Mouse (Mus musculus): ENCODE data around the gene Pgpep1. TPM values are rescaled to one million over a fixed set of nuclear protein-coding genes. Genes with fewer than 3 reads are reported as not detected.

The Pgpep1 gene
- total RNA-seq, 4 experiments from 2014 or later = 40.0 to 57.7 (median 44.4) TPM

- no peak for DNase-seq (ENCODE audit: low spot score)
Observed at GRCm38 (mm10) chr8:70691230-70691629, 31.0 kb upstream of the Pgpep1 start.

GRCm38 (mm10) chr8:70689892-70690390 is 29.8 kb upstream of the Pgpep1 start:
- DNase-seq (ENCODE audit: low spot score) = no peak

- no peak for DNase-seq (ENCODE audit: low spot score)
Observed at GRCm38 (mm10) chr8:70688136-70688535, 27.9 kb upstream of the Pgpep1 start.

GRCm38 (mm10) chr8:70687576-70687975 is 27.4 kb upstream of the Pgpep1 start:
- peak; percentile 75 for DNase-seq (ENCODE audit: low spot score)

DNA sequence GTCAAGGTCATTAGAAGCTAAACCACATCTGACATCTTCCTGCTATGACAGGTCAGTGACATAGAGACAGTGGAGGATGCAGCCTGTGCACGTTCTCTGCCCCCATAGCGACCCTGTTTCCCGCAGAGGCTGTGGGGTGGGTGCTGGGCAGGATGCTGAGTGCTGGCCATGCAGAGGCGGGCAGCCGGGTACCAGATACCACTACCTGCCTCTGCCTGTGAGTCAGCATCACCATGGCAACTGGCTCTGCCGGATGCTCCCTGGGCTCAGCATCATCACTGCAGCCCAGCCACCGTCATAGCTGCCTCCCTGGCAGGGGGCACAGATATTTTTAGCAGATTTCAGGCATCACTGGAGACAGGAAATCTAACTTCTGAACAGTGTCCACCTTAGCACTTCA is 24.1 kb upstream of the Pgpep1 start:
- no peak for DNase-seq (ENCODE audit: low spot score)

GRCm38 (mm10) chr8:70682692-70683091 is 22.5 kb upstream of the Pgpep1 start:
- no peak for DNase-seq (ENCODE audit: low spot score)

GRCm38 (mm10) chr8:70682193-70682592 is 22.0 kb upstream of the Pgpep1 start:
- DNase-seq (ENCODE audit: low spot score) = peak; percentile 82

- DNase-seq (ENCODE audit: low spot score) = no peak
Observed at GRCm38 (mm10) chr8:70681410-70681809, 21.2 kb upstream of the Pgpep1 start.

DNA sequence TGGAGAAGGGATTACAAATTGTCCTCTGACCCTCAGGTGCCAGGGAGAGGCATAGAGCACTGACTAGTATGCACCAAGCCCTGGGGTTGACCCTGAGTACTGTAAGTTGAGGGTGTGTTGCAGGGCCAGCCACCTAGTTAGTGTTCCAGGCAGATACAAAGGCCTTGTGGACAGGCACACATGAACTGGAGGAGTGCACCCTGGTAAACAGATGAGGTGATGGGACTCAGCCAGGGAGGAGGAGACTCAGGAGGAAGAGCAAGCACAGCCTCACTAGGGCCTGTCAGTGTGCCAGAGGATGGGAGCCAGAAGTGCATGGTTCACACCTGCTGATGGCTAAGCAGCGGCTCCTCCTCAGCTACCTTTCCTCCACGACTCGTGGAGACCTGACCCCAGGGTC is 19.9 kb upstream of the Pgpep1 start:
- peak; percentile 44 for DNase-seq (ENCODE audit: low spot score)

GRCm38 (mm10) chr8:70679404-70679803 is 19.2 kb upstream of the Pgpep1 start:
- no peak for DNase-seq (ENCODE audit: low spot score)

GRCm38 (mm10) chr8:70678679-70679078 is 18.5 kb upstream of the Pgpep1 start:
- DNase-seq (ENCODE audit: low spot score) = no peak

DNA sequence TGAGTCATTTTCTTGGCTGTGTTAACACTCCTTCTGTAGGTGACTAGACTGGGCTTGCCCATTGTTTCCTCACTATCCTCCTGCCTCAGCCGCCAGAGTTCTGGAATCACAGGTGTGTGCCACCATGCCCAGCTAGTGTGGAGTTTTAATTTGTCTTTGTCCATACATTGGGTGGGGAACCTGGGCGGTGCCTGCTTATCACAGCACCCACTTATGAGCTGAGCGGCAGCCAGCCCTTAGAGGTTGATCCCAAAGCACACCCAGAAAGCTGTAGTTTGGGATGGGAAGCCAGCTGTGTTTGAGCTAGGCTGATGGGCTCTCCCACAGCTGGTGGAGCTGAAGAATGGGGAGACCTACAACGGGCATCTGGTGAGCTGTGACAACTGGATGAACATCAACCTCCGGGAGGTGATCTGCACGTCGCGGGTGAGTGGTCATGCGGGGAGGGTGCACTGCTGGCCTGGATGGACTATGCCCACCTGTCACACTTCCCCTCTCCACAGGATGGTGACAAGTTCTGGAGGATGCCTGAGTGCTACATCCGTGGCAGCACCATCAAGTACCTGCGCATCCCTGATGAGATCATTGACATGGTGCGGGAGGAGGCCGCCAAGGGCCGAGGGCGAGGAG is 17.4 kb upstream of the Pgpep1 start:
- no peak for DNase-seq (ENCODE audit: low spot score)

GRCm38 (mm10) chr8:70675336-70675735 is 15.1 kb upstream of the Pgpep1 start:
- no peak for DNase-seq (ENCODE audit: low spot score)

DNA sequence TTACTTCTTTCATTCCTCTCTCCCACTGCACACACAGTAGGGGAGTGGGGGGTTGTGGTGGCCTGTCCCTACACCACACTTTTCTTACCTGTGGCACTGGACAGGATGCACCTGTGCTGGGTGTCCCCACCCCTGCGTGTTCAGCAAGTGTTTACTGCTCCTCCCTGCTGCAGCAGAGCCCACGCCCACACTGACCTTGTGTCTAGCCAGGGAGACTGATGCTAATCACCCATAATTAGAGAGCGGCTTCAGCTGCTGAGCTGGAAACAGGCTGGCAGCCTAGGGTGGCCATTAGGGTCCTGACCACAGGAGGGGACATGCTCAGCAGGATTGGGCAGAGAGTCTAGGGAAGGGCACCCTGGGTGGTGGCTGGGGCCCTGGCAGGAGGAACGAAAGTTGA is 14.5 kb upstream of the Pgpep1 start:
- no peak for DNase-seq (ENCODE audit: low spot score)

GRCm38 (mm10) chr8:70674109-70674508 is 13.9 kb upstream of the Pgpep1 start:
- no peak for DNase-seq (ENCODE audit: low spot score)

GRCm38 (mm10) chr8:70673079-70673856 is 13.1 kb upstream of the Pgpep1 start, which contains the start of gene Lsm4:
TSS of gene Lsm4 (plus strand) at chr8:70673248.
- DNase-seq (ENCODE audit: low spot score) = peak; percentile 100

DNA sequence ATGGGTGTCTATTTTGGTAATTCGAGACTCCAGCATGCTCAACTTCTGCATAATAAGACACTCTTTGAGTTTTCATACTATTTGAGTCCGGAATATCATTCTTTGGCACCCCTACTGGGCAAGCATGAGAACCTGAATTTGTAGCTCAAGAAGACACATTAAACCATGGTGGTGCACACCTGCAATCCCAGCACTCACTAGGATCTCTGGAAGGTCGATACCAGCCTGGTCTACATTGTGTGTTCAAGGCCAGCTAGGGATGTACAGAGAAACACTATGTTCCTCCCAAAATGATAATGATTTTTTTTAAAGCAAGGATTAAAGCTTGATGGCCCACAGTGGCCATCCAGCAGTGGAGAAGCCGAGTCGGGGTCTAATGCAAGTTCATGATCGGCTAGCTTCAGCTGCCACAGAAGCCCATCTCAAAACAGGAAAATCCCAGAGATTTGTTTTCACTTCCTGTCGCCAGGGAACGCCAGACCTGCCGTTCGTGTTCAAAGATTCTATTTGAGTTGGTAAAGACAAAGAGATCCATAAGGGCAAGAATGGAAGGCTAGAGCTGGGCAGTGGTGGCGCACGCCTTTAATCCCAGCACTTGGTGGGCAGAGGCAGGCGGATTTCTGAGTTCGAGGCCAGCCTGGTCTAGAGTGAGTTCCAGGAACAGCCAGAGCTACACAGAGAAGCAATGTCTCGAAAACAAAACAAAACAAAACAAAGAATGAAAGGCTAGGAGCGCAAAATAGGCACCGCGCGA is 12.3 kb upstream of the Pgpep1 start:
- no peak for DNase-seq (ENCODE audit: low spot score)

- peak; percentile 49 for DNase-seq (ENCODE audit: low spot score)
Observed at GRCm38 (mm10) chr8:70671615-70672324, 11.6 kb upstream of the Pgpep1 start.

GRCm38 (mm10) chr8:70667071-70667470 is 6.9 kb upstream of the Pgpep1 start:
- DNase-seq (ENCODE audit: low spot score) = peak; percentile 69

DNA sequence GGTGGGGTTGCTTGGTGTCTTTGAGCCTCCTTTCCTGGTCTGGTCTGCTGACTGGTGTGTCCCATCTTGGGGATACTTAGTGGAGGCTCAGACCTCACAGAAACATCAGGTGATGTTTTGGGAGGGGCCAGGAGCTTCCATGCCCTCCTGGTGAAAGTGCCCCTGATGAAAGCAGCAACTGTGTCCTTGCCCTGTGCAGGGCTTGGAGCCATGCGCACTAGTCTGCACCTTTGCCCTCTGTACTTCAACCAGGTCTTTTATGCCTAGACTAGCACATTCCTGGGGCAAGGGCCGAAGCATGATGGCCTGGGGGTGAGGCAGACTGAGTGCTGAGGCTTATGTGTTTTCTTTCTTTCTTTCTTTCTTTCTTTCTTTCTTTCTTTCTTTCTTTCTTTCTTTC is 5.4 kb upstream of the Pgpep1 start:
- DNase-seq (ENCODE audit: low spot score) = no peak

DNA sequence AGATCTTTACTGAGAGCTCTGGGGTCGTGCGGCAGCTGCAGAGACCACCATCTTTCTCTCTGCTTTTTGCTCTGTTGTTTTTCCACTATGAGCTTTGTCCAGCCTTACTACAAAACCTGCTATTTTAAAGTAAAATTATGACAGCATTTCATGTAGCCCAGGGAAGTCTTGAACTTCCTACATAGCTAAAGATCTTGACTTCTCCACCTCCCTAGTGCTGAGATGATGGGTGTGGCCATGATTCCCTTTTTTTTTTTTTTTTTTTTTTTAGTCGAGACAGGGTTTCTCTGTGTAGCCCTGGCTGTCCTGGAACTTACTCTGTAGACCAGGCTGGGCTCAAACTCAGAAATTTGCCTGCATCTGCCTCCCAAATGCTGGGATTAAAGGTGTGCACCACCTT is 4.4 kb upstream of the Pgpep1 start:
- no peak for DNase-seq (ENCODE audit: low spot score)

DNA sequence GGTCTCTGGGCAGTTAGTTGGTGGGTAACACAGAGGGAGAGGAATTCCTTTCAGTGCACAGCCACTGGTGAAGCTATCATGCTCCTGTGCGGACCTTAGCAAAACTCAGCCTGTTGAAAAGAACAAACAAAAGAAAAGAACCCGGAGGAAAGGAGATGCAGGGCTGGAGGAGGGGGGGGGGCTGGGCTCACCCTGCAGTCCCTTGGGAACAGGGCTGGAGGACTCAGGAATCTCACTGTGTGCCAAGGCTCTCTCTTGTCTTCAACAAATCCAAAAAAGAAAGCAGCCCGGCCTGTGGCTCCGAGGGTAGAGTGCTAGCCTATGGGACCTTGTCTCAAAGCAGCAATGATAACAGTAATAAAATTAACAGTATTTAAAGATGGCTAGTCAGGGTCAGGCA is 3.5 kb upstream of the Pgpep1 start:
- DNase-seq (ENCODE audit: low spot score) = no peak
